Mouse (Mus musculus): Measurements from ENCODE around the gene Ppfia2.

The Ppfia2 gene

GRCm38 (mm10) chr10:106914822-106915221 is 444.7 kb downstream of the Ppfia2 start:
- DNase-seq (ENCODE audit: low spot score), result no peak

- no peak for DNase-seq (ENCODE audit: low spot score)
Observed at GRCm38 (mm10) chr10:106924334-106924733, 454.2 kb downstream of the Ppfia2 start.

- no peak for DNase-seq (ENCODE audit: low spot score)
Observed at GRCm38 (mm10) chr10:106924798-106925197, 454.7 kb downstream of the Ppfia2 start.

GRCm38 (mm10) chr10:106928576-106929332 is 458.6 kb downstream of the Ppfia2 start:
- no peak for DNase-seq (ENCODE audit: low spot score)

GRCm38 (mm10) chr10:106932571-106933073 is 462.5 kb downstream of the Ppfia2 start:
- DNase-seq (ENCODE audit: low spot score), result peak; percentile 69

- no peak for DNase-seq (ENCODE audit: low spot score)
Observed at GRCm38 (mm10) chr10:106936996-106937395, 466.9 kb downstream of the Ppfia2 start.

- no peak for DNase-seq (ENCODE audit: low spot score)
Observed at GRCm38 (mm10) chr10:106938851-106939250, 468.7 kb downstream of the Ppfia2 start.

- no peak for DNase-seq (ENCODE audit: low spot score)
Observed at GRCm38 (mm10) chr10:106939441-106939840, 469.3 kb downstream of the Ppfia2 start.

GRCm38 (mm10) chr10:106941380-106941779 is 471.2 kb downstream of the Ppfia2 start:
- DNase-seq (ENCODE audit: low spot score), result no peak

GRCm38 (mm10) chr10:106959026-106959425 is 488.9 kb downstream of the Ppfia2 start:
- DNase-seq (ENCODE audit: low spot score), result no peak

GRCm38 (mm10) chr10:106975193-106976141 is 505.3 kb downstream of the Ppfia2 start:
- DNase-seq (ENCODE audit: low spot score), result no peak
